Mouse (Mus musculus) limb, embryonic 11.5 days (tissue): ENCODE data around the gene Zfp775. TPM values are rescaled to one million over a fixed set of nuclear protein-coding genes. Genes with fewer than 3 reads are reported as not detected.

Source experiments
- ATAC-seq: fragments of 200-750 bp; cut with Nextera tagmentation; 2 replicates; pipeline ENCODE4 v1.8.0; 2017; ENCODE audit warnings: low read depth; ENCODE audit not compliant: insufficient number of reproducible peaks, low FRiP score, low TSS enrichment
- DNase-seq: peaks from one replicate; pipeline ENCODE4 v3.0.0-alpha.2; 2015; ENCODE audit warnings: low spot score
- H3K27ac ChIP-seq: fragments of 300-500 bp; sonication (generic); replicated peaks from 2 replicates; pipeline ENCODE4 v1.5.1; 2014; ENCODE audit warnings: low read depth, mild to moderate bottlenecking, low read length
- H3K27me3 ChIP-seq: fragments of 300-500 bp; sonication (generic); 2 replicates; pipeline ENCODE4 v1.6.1; 2014; ENCODE audit warnings: mild to moderate bottlenecking, low read length, mixed read lengths; ENCODE audit not compliant: control insufficient read depth, insufficient read depth
- H3K36me3 ChIP-seq: fragments of 300-500 bp; sonication (generic); 2 replicates; pipeline ENCODE4 v1.6.1; 2014; ENCODE audit warnings: mild to moderate bottlenecking, low read length, moderate library complexity, mixed read lengths; ENCODE audit not compliant: control insufficient read depth, insufficient read depth
- H3K4me1 ChIP-seq: fragments of 300-500 bp; sonication (generic); 2 replicates; pipeline ENCODE4 v1.6.1; 2014; ENCODE audit warnings: low read length, mixed read lengths; ENCODE audit not compliant: control insufficient read depth, insufficient read depth
- H3K4me2 ChIP-seq: fragments of 300-500 bp; sonication (generic); 2 replicates; pipeline ENCODE4 v1.6.1; 2014; ENCODE audit warnings: low read depth, mild to moderate bottlenecking, moderate library complexity; ENCODE audit not compliant: severe bottlenecking
- H3K4me3 ChIP-seq: fragments of 300-500 bp; sonication (generic); 2 replicates; pipeline ENCODE4 v1.5.1; 2014; ENCODE audit warnings: low read depth, low read length
- H3K9ac ChIP-seq: fragments of 300-500 bp; sonication (generic); 2 replicates; pipeline ENCODE4 v1.6.1; 2014; ENCODE audit warnings: mild to moderate bottlenecking, low read length
- H3K9me3 ChIP-seq: fragments of 300-500 bp; sonication (generic); 2 replicates; pipeline ENCODE4 v1.6.1; 2016; ENCODE audit warnings: low read length; ENCODE audit not compliant: control insufficient read depth
- WGBS: fragments of 180-500 bp; shearing (Covaris S2); extraction: QIAGEN DNeasy Blood & Tissue Kit; methylation state at CpG from one replicate; pipeline ENCODE4 v1.1.7; 2014; 5-methylcytosine and 5-hydroxymethylcytosine counted together
- polyA plus RNA-seq: library from polyadenylated mRNA; unstranded; fragments of >200 nt; fragmentation: Nextera tagmentation; extraction: Ambion mirVana; gene quantifications from 2 replicates; pipeline ENCODE4 v1.2.1, GENCODE M21; 2014

Gene Zfp775
- 9.8 and 9.9 TPM in 2 replicates for polyA plus RNA-seq

DNA sequence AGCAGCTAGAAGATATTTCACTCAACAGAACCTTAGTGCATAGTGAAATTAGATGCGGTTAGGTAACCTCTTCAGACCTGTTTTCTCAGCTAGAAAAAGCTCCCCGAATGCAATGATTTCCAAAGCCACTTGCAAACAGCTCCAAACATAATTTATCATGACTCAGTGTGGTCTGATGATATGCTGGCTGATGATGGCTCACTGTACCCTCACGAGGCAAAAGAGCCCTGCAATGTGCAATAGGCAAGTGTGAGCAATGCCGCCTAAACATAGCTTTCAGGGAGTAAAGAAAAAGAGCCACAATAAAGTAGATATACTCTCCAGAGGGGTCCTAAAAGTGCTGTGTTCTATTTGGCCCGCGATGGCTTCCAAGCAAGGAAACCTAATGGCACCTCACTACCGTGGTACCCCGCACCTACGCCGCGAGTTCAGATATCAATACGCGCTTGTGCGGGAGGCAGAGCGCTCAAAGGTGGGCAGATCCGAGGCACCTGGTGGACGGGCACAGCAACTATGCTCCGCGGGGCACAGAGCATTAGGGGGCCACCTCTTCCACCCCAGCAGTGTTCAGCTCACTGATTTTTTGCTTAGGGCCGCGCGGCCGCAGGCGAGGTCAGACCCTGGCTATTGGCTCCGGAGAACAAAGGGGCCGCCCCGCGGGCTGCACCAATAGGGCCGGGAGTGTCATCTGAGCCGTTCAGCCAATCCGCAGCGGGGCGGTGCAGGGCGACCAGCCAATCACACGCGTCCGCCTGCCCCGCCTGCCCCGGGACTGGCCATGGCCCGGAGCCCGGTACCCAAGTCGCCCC, at the start of gene Zfp775:
Zfp775 (plus strand) TSS at position 793 of the 809 bp plus-strand sequence.
- Histone ChIP-seq H3K27me3 (no peaks in the 10 kb centered on the region), H3K36me3 (peaks cover 24% of the 10 kb centered on the region), H3K4me3 (peak within 1 kb of the TSS; percentile 72), H3K27ac (peak within 1 kb of the TSS; percentile 83), H3K9me3 (peaks cover 15% of the 10 kb centered on the region), H3K4me2 (peak within 1 kb of the TSS; percentile 82), H3K9ac (peak within 1 kb of the TSS; percentile 84), H3K4me1 (peaks cover 7% of the 10 kb centered on the region; the same call in 1 of the 2 replicates)
- WGBS = 5% methylated on average over 42 of the region's 42 CpGs
- peak; percentile 99 for ATAC-seq
- DNase-seq = peak; percentile 96

DNA sequence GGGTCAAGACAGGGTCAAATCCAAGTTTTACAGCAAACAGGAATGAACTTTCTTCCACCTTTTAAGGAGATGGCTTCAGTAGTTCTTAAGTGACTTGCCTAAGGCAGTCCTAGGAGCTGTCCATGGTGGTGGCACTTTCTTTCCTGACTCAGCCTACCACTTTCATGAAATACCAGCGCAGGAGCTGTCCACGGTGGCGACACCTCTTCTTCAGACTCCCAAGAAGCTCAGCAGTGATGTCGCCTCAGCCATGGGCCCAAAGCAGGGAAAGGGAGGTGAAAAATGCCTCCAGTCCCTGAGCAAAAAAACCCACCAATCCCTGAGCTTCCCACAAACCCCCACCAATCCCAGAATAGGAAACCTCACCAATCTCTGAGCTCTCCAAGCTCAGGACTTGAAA, 48.9 kb upstream of the Zfp775 start:
- no peak overlapping the region for H3K27ac ChIP-seq
- no peak overlapping the region for H3K4me2 ChIP-seq
- H3K36me3 ChIP-seq = no peaks in the 10 kb centered on the region
- WGBS = 47% methylated on average over 4 of the region's 4 CpGs
- no peak overlapping the region for H3K9ac ChIP-seq
- H3K4me1 ChIP-seq = peaks cover 3% of the 10 kb centered on the region; the same call in 1 of the 2 replicates
- H3K9me3 ChIP-seq = no peaks in the 10 kb centered on the region
- ATAC-seq (no peak), DNase-seq (peak; percentile 57)
- no peaks in the 10 kb centered on the region for H3K27me3 ChIP-seq
- no peak overlapping the region for H3K4me3 ChIP-seq

DNA sequence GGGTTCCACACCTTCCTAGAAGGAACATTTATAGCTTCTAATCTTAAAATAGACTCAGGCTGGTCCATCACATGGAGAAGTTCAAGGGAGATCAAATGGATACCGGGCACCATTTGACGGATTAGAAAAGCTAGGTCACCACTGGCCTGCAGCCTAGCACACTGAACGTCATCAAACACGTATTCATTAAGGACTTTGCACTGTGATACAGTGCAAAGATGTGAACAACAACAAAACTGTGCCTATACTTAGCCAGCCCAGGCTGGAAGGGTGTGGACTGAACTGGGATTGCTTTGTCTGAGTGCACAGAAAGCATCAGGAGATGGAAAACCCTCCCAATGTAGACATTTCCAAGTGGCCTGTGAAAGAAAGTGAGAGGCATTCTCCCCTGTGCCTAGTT, 48.0 kb upstream of the Zfp775 start:
- peaks cover 3% of the 10 kb centered on the region; the same call in 1 of the 2 replicates for H3K4me1 ChIP-seq
- DNase-seq (no peak), ATAC-seq (no peak)
- H3K27me3 ChIP-seq = no peaks in the 10 kb centered on the region
- H3K9ac ChIP-seq = peak overlapping the region; percentile 76
- WGBS = 82% methylated on average over 4 of the region's 4 CpGs
- no peaks in the 10 kb centered on the region for H3K36me3 ChIP-seq
- peak overlapping the region; percentile 68 for H3K4me2 ChIP-seq
- peak overlapping the region; percentile 93; the same call in 1 of the 2 replicates for H3K27ac ChIP-seq
- H3K9me3 ChIP-seq = no peaks in the 10 kb centered on the region
- peak overlapping the region; percentile 32; the same call in 1 of the 2 replicates for H3K4me3 ChIP-seq

DNA sequence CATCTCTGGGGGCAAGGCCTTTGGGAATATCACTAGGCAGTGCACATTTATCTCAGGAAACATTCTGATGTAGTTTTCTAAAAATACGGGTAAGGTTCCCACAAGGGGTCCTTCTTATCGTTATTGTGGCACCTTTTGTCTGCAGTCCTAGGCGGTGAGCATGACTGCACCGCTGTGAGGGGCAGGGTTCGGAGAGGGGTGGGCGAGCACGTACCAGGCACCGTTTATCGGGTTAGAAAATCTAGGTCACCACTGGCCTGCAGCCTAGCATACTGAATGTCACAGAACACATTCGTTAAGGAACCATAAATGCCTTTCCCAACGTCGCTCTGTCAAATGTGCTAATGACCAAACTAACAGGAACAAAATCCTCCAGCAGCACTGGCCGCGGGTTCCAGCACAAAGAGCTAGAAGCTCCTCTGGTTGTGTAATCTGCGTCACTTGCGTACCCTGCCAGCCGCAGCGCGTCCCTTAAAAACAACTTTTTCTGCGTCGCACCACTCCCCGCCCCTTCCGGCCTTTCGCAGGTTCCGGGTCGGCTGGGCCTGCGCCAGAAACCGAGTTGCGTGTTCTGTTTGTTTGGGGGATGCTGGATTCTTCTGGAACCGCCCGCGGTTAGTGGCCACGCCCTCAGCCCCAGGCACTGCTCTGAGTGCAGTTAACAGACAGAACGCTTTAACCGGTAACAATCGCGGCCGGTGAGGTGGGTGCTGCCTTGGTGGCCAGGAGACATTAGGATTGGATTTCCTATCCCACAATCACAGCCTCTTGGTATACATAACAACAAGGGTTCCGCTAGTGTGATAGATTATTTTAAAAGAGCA, 47.4 kb upstream of the Zfp775 start, which contains the start of gene Lrrc61:
Lrrc61 (plus strand) TSS at position 517 of the 824 bp plus-strand sequence.
- peak; percentile 89 for ATAC-seq
- 3% methylated on average over 39 of the region's 39 CpGs for WGBS
- peak within 1 kb of the TSS; percentile 76 for H3K9ac ChIP-seq
- DNase-seq = peak; percentile 93
- H3K9me3 ChIP-seq = no peaks in the 10 kb centered on the region
- H3K4me2 ChIP-seq = peak within 1 kb of the TSS; percentile 68
- no peaks in the 10 kb centered on the region for H3K27me3 ChIP-seq
- peaks cover 3% of the 10 kb centered on the region; the same call in 1 of the 2 replicates for H3K4me1 ChIP-seq
- no peaks in the 10 kb centered on the region for H3K36me3 ChIP-seq
- H3K27ac ChIP-seq = peak within 1 kb of the TSS; percentile 93
- H3K4me3 ChIP-seq = peak within 1 kb of the TSS; percentile 32

DNA sequence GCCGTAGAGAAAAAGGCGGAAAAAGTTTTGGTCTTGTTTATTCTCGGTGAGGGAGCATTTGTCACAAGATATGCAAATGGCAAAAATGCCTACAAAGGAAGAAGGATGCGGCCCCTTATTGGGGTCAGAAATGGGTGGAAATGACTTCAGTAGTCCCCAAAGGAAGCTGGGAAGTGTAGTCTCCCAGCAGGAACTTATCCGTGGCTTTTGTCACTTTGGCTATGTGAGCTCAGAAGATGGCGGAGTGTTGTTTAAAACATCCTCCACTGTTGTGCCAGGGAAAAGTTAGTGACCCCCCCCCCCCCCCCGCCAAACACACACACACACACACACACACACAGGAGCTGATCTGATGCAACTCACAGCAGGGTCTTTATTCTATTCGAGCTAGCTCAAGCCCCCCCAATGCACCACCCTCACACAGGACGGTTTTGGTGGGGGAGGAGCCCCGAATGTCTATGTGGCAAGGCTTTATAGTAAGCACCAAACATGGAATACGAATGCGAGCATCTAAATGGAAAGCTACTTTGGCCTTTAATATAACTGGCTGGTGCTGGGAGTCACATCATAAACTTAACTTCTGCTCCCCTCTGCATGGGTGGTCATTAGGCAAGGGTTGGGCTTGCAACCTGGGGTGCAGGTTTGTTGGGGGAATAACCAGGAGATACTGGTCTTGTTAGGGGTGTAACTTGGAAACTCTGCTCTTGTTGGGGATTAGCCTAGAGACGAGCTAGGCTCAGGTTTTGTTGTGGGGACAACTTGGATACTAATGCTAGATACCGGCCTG, 46.6 kb upstream of the Zfp775 start:
- Histone ChIP-seq H3K4me2 (peak overlapping the region; percentile 68), H3K27me3 (no peaks in the 10 kb centered on the region), H3K9me3 (no peaks in the 10 kb centered on the region), H3K9ac (peak overlapping the region; percentile 76), H3K27ac (peak overlapping the region; percentile 93), H3K4me3 (peak overlapping the region; percentile 32), H3K4me1 (peaks cover 3% of the 10 kb centered on the region; the same call in 1 of the 2 replicates), H3K36me3 (no peaks in the 10 kb centered on the region)
- DNase-seq = peak; percentile 69
- WGBS = 38% methylated on average over 13 of the region's 14 CpGs
- peak; percentile 61; the same call in 1 of the 2 replicates for ATAC-seq

DNA sequence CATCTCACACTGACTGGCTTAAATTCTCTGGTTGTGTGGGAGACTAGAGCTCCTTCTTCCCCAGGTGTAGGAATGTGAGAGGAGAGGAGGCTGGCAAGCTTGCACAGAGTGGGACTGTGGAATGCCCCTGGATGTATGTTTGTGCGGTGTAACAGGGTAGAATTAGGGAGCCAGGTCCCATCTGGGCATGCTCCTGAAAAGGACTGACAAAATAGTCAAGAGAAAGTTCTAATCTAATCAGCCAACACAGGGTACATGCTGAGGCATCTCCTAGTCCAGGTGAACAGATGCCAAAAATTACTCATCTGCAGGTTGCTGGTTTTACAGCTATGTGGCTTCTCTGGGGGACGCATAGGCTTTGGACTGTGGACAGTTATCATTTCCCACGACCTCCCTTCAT, 45.9 kb upstream of the Zfp775 start:
- no peak for ATAC-seq
- H3K27me3 ChIP-seq = no peaks in the 10 kb centered on the region
- peaks cover 3% of the 10 kb centered on the region; the same call in 1 of the 2 replicates for H3K4me1 ChIP-seq
- H3K27ac ChIP-seq = no peak overlapping the region
- H3K36me3 ChIP-seq = no peaks in the 10 kb centered on the region
- no peak for DNase-seq
- no peak overlapping the region for H3K4me2 ChIP-seq
- H3K9me3 ChIP-seq = no peaks in the 10 kb centered on the region
- H3K9ac ChIP-seq = no peak overlapping the region
- no peak overlapping the region for H3K4me3 ChIP-seq
- 87% methylated on average over 3 of the region's 3 CpGs for WGBS

DNA sequence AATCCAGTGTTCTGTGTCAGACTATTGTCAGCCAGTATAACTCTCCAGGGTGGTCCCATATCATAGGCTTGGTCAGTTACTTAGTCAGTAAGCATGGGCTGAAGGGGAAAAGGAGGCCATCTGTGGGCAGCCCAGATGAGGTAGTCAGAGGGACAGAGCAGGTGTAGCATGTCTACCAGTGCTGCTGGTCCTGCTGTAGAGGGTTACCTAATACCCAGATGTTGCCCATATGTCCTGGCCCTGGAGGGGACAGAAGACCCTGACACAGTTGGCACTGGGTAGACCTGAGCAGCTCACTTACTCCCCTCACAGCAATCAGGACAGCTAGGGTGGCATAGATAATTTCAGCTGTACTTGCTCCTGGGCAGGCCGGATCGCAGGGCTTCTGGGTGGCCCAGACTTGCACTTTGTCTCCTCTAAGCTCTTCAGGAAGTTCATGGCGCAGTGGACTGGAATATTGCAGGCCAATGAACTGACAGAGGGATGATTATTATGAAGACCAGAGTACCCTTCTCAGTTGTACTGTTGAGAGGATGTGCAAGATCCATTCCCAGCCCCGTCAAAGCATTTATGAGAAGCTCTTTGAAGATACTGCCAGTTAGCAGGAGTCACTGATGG, 36.1 kb upstream of the Zfp775 start:
- no peak for ATAC-seq
- 93% methylated on average over 4 of the region's 4 CpGs for whole genome bisulfite sequencing
- Histone ChIP-seq H3K4me2 (no peak overlapping the region), H3K9me3 (no peaks in the 10 kb centered on the region), H3K4me1 (no peaks in the 10 kb centered on the region), H3K27ac (no peak overlapping the region), H3K36me3 (no peaks in the 10 kb centered on the region), H3K27me3 (no peaks in the 10 kb centered on the region), H3K4me3 (no peak overlapping the region), H3K9ac (no peak overlapping the region)
- DNase-seq = no peak
